Mouse (Mus musculus) CD8-positive naive resting alpha-beta T cell, adult 2 months (primary cell): Measurements from ENCODE around the gene Necab2.

Experiments
- DNase-seq, 2 experiments: peaks; one replicate each; pipeline ENCODE4 v3.0.0; 2022; ENCODE audit warnings: low read depth in 2 of 2, low spot score in 2 of 2

Gene Necab2

DNA sequence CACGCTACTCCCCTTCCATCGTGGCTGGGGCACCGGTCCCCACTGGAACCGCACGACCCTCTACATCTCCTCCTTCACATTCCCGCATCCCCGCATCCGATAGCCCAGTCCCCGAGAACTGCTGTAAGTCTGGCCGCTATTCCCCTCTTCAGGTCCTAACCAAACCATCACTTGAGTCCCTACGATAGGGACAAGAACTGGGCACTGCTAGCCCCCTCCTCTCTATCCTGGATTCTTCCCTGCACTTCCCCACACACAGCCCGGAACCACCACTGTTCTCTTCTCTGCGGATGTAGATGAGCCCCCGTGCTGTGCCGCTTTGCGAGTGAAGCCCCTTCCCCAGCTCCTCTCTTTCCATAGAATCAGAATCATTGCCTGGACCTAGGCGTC lies 1.3 kb downstream of the Necab2 start:
- no peak for DNase-seq

DNA sequence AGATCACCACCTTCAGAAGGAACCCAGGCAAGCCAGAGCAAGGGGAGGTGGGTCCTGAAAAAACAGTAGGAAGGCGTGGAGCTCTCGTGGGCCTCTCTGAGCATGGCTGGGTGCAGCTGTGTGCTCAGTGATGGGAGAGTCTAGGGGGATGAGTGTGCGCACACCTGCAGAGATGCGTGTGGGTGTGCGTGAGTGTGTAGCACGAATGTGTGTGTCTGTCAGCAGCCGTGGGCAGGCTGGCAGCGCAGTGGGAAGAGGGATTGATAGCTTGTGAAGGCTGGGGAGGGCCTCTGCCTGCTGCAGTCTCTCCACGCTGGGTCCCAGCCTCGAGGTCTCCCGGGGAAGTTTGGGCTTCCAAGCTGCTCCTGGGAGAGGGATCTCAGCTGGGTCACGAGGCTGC lies 3.1 kb downstream of the Necab2 start:
- no peak for DNase-seq

DNA sequence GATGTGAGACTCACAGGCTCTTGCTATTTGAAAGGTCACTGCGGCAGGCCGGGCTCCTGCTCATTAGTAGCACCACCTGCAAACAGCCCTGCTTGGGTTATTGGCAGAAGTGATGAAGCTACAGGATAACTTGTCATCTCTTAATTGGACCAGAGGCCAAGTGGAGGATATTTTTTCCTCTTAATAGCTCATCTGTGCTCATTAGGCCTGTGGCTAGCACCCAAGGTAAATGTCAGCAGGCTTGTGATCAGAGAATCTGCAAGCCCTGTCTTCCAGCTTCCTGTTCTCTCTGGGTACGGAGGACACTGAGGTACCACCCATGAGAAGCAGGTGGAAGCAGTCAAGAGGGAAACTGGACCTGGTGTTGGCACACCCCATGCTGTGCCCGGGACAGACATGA lies 4.6 kb downstream of the Necab2 start:
- DNase-seq: no peak

DNA sequence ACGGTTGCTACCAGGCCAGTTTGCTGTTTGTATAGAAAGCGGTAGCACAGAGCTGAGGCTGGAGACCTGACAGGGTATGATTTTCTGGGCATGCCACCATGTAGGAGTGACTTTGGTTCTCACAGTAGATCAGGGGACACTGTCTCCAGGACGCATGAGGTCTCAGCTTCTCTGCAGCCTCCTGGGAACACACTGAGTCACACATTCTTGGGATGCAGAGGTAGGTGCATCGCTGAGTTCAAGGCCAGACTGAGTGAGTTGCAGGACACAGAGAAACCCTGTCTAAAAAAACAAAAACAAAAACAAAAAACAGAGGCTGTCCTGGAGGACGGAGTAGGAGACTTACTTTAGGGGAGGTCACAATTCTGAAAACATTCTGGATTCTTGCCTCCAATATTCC lies 6.4 kb downstream of the Necab2 start:
- no peak for DNase-seq

DNA sequence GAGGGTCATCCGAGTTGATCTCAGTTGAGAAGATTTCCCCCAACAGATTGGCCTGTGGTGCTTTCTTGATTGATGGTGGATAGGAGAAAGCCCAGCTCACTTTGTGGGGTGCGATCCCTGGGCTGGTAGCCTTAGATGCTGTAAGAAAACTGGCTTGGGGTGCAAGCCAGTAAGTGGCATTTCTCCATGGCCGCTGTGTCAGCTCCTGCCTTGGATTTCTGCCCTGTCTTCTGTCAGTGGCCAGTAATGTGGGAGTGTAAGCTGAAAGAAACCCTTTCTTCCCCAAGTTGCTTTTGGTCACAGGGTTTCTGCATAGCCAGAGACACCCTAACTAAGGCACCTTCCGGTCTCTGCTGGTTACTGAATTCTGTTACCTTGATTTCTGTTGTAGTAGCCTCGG lies 9.5 kb downstream of the Necab2 start:
- no peak for DNase-seq

DNA sequence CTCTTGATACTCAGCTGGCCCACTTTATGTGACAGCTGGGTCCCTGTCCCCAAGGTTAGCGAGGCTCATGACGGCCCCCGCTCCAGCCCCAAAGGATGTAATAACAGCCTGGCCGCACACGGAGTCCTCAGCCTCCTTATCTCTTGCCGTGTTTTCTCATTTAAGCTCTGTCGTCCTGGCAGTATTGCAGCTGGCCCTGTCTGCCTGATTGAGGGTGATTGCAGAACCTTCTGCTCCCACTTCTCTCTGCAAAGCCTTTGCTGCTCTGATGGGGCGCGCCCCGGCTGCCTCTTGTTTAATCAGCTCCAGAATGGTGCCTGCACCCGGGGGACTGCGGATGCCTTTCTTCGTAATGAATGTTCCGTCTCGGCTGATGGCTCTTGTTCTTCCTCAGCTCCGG lies 13.2 kb downstream of the Necab2 start:
- no peak for DNase-seq

DNA sequence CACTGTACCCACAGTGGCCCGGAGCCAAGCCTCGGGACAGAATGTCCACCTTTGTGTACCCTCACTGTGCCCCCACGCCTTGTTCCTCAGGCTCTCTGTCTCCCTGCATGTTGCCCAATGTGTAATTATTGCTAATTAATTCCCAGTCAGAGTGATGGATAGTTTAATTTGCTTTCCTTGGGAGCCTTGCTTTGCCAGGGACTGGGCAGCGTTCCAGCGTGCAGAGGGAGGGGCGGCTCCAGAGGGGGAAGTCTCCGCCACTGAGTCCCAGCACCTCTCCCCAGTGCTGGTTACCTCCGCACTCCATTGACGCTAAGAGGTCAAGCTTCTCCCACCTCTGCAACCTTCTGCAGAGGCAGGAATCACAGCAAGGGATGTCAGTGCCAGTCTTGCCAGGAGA lies 14.8 kb downstream of the Necab2 start:
- DNase-seq: no peak

DNA sequence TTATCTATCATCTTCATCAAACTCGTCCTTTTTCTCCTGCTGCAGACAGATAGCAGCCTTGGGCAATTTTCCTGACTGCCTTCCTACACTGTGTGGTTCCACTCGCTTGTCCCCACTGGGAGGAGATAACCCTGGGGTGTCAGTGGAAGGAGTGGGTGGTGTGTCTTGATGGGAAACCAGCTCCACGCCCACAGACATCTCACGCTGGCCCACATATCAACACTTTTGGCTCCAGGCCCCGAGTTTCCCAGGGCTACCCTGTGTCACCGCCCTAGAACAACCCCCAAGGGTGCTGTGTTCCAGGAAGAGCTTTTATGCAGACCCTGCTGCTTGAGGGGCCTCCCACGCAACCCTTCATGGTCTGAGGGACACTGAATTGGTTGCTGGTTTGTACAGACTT lies 17.2 kb downstream of the Necab2 start:
- DNase-seq: no peak

DNA sequence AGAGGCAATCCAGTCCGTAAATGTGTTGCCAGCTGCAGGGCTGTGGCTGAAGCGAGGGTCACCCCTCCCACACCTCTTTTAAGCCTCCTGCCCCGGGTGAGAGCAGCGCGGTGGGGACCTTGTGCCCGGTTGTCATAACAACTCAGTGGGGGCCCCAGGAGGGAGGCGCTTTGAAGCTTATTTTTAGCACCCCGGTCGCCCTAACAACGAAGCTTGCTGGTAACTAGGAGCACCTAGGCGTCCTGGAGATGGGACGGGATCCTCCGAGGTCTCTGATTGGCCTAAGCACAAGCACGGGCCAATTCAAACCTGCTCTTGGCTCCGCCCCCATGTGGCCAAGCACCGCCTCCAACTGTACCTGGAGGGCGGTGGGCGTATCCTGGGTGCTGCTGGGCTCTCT lies 19.6 kb downstream of the Necab2 start:
- DNase-seq: no peak

DNA sequence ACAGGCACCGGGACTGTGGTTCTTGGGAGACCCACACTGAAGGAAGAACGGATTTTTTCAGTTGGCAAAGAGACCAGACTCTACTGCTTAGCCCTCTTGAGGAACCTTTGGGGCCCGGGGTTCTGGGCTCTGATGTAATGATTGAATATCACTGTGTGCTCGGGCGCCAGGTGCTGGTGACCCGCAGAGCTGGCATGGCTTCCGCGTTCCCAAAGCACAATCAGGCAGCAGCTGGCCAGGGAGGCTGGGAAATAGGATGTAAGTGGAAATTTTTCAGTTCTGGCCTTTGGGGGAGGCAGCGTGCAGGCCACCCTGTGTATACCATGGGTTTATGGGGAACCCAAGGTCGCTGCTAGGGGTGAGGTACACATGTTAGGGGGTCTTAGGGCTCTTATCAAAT lies 20.3 kb downstream of the Necab2 start:
- no peak for DNase-seq

DNA sequence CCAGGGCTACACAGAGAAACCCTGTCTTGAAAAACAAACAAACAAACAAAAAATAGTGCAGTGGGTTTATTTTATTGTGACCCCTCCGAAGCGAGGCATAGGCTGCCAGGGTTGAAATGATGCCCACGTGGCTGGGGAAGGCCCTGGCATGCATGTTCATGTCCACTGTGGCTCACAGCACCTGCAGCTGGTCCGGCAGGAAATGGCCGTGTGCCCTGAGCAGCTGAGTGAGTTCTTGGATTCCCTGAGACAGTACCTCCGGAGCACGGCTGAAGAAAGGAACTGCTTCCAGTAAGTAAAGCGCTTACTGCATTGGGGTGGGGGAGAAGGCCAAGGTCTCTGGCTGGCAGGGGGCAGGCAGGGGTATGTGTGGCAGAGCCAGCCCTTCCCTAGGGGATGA lies 21.6 kb downstream of the Necab2 start:
- no peak for DNase-seq

DNA sequence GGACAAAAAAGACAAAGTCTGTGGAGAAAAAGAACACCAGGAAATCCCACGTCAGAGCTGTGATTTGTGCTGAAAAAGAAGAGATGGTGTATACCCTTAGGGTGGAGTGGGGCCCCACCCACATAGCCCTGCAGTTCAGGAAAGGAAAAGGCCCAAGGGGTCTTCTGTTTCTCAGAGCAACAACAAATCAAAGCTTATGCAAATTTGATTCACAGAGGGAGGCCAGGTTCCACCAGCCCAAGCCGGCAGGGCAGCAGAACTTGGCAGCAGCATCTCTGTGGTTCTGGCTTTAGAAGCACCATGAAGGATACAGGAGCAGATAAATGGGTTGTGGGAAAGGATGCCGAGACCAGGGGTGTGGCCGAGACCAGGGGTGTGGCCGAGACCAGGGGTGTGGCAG lies 32.2 kb downstream of the Necab2 start:
- DNase-seq: no peak

DNA sequence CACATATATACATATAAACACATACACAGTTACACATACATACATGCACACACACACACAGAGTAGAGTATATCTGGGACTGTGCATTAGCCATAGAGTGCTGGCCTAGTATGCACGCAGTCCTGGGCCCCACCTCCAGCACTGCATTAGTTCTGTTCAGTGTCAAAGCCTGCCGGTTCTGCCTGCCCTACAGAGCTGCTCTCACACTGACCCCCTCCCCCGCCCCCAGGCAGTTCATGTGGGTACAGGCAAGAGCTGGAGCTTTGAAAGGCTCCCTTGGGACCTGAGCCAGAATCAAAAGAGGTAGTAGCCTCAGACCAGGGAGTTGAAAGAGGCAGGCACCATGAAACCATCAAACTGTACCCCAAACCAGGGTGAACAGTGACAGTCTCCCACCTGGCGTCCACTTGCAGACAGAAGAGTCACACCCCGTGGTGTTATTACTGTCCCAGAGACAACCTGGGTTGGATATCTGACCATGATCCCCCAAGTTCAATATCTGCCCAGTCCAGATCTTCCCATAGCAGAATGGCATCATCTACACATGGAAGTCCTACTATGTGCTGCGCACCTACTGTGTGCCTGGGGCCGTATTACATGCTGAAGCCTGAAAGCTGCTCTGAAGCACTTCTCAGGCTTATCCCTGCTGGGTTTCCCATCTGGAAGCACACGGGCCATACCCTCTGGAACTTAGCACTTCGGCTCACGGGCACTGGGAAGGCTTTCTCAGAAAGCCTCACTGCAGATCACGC lies 37.8 kb downstream of the Necab2 start:
- no peak for DNase-seq

DNA sequence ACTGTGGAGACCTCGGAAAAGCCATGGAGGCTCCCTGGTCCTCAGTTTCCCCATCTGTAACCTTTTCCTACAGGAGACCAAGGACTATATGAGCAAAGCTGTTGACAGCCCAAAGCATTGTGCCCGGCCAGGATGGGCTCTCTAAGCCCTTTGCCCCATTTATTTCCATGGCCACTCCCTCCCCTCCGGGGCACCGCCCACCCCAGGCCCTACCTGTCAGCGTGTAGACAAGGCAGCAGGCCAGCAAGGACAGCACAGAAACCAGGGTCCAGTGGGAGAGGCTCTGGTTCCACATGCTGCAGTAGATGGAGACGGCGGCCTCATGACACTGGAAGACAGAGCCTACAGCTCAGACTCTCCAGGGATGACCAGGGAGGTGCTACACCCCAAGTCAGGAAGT lies 40.6 kb downstream of the Necab2 start:
- no peak for DNase-seq

DNA sequence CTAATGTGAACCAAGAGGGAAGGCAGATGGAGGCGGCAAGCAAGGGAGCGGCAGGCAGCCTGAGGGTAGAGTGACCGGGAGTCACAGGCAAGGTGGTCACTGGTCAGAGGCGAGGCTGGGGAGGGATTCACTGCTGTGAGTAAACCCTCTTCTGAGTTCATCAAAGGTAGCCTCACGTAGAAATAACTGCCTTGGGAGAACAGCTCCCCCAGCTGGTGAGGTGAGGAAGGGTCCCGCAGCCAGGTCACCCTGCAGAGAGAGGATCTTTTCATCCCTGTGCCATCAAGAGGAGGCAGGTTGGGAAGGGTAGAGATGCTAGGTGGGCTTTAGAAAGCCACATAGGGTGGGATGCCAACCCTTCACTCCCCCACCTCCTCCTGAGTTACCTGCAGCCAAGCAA lies 50.3 kb downstream of the Necab2 start:
- DNase-seq: peak; percentile 50 to 63

DNA sequence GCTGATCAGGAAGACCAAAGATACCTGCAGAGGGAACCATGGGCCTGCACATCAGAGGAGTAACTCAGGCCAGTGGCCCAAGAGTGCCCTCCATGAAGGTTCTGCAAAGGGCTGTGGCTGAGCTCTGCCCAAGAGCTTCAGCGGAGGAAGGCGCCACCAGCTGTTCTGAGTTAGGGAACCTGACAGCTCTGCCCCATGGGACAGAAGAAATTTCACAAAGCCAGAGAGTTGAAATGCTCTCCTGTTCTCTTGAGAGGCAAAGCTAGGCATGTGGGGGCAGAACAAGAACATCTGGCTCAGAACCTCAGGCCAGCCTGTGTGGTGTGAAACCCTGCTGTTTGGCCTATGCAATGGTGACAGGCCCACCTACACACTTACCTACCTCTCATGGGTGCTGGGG lies 53.3 kb downstream of the Necab2 start:
- DNase-seq: no peak

DNA sequence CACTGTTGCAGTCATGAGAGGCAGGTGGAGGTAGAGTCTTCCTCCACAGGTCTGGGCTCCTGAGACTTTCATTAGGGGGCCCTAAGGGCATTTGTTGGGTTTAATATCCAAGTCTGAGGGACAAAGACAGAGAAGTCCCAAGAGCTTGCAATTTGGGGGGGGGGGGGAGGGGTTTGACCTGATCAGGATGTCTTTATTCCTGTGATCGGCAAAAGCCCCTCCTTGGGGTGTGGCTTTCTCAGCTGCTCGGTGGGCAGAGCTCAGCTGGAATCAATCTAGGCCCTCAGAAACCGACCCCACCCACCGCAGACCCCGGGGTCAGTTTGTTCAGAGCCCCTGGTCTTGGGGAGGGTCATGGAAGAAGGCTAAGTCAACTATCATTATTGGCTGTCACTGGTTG lies 55.1 kb downstream of the Necab2 start, which contains the start of gene Slc38a8:
Gene Slc38a8 (minus strand): TSS at position 101 of the 400 bp plus-strand sequence.
- no peak for DNase-seq

DNA sequence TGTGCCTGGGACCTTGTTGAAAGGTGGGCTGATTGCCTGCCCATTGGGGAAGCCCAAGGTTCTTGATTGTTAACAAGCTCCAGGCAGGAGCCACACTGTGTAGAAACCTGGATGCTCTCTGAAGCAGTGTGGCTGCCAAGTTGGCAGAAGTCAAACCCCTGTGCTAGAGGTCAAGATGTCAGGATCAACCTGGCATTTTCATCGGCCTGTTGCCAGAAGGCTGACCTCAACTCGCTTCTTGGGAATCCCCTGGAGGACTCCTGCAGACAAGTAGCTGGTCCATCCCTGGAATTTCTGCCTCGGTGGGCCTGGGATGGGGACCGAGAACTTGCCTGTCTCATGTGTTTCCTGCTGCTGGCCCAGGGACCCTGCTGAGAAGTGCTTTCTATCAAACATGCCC lies 55.6 kb downstream of the Necab2 start:
- no peak for DNase-seq

DNA sequence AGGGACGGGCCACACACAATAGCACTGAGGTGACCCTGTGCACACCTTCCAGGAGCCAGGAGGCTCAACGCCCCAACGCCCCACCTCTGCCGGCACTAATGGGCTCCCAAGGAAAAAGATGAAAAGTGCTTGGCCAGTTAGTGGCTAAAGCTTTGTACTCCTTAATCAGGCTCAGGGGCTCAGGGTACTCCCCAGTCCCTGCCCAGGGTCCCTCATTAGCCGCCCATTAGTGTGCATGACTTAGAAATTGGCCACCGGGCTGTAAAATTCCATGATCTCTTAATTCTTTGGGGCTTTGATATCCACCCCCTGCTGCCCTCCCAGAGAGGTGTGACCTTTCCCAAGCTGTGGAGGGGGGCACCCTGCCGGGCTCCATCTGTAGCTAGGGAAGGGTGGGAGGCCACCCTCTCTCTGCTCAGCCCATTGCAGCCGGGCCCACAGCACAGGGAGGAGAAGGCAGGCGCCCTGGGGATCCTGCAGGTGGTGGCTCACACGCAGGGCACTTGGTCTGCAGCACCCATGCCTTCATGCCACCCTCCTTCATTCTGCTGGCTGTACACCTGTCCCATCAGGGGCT lies 56.8 kb downstream of the Necab2 start:
- no peak for DNase-seq

DNA sequence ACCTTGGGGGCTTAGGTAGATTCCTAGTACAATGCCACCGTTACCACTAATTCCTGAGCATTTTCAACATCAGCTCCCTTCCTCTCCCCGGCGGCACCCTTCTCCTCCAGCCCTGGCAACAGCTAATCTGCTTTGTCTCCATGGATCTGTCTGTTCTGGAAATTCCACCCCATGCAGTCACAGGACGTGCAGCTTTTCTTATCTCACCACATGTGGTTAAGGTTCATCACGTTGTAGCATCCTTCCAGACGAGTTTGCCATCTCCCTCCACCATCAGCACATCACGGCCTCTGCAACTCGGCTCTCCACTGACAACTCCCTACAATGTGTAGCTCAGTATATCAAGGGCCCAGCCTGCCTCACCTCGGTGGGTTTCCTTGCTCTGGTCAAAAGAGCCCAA lies 59.0 kb downstream of the Necab2 start:
- DNase-seq: no peak

DNA sequence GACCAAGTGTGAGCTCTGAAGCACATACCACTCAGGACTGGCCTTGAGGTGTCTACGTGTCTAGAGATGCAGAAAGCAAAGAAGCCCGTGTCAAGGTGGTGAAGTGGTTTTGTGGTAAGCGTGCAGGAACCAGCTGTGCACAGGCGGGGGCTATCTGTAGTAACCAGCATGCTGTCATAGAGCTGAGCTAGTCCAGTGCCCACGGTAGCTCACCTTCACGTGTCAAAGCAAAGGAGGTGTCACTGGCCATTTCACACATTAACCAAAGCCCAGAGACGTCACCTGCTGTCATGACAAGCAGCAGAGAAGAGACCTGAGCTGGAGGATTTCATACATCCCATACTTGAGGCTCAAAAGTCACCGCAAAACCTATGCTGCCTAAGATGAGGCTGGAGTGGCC lies 59.6 kb downstream of the Necab2 start:
- no peak for DNase-seq

DNA sequence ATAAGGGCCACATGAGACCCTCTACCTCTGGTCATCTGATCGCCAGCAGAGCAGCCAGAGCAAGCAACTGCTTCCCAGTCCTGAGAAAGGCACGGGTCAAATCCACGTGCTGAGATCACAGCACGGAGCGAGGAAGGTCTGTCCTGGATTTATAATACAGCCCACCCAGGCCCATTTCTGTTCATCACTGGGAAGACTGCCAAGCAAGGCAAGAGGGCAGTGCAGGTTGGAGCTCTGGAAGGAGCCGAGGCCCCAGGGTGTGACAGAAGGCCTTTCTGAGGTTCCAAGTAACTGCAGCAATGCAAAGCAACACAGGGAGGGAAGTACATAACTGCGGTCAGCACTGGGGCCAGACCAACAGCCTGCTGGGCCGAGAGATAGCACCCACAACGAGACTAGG lies 64.0 kb downstream of the Necab2 start:
- no peak for DNase-seq

DNA sequence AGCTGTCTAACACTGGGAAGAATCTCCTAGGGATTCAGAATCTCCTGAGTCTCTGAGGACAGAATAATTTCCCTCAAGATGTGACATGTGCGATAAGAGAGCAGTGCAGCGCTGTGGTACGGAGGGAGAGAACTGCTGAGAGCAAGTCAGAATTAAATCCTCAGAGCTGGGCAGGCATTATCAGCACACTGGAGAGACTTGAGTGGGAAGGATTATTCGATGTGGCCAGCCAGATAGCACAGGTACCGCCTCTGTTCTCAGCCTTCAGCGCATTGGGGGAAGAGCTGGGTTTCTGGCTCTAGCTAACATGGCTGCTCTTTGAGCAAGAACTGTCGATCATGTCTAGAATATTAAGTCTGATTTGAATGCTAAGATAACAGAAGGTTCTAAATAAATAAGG lies 65.2 kb downstream of the Necab2 start:
- DNase-seq: no peak
